Mouse (Mus musculus) lung, adult 2 months (tissue): ENCODE measurements around the gene Macf1. TPM values are rescaled to one million over a fixed set of nuclear protein-coding genes. Genes with fewer than 3 reads are reported as not detected.
A peak's percentile ranks its signal among the peaks of the same experiment; 100 is the strongest.

Experiments
- DNase-seq: peaks from one replicate; pipeline ENCODE4 v3.0.0; 2022
- H3K4me1 ChIP-seq: fragments of 200-500 bp; 2 replicates; pipeline ENCODE4 v1.6.1; 2011; ENCODE audit warnings: low read length; ENCODE audit not compliant: control insufficient read depth, insufficient read depth
- H3K4me3 ChIP-seq: fragments of 200-500 bp; replicated peaks from 2 replicates; pipeline ENCODE3; 2011; ENCODE audit warnings: low read depth, mild to moderate bottlenecking, control low read depth, low read length; ENCODE audit errors: extremely low read depth
- CTCF ChIP-seq: fragments of 200-500 bp; IDR thresholded peaks from 2 replicates; pipeline ENCODE4 v1.5.1; 2011; ENCODE audit warnings: mild to moderate bottlenecking, low read length, control low read depth; ENCODE audit not compliant: insufficient read depth
- POLR2A ChIP-seq: fragments of 200-500 bp; IDR thresholded peaks from 2 replicates; pipeline ENCODE4 v1.6.1; 2011; ENCODE audit warnings: low read depth, mild to moderate bottlenecking, control low read depth, low read length, borderline replicate concordance; ENCODE audit errors: extremely low read depth
- WGBS: fragments of 180-500 bp; shearing (Covaris S2); methylation state at CpG from one replicate; pipeline ENCODE4 v1.1.7; 2018; 5-methylcytosine and 5-hydroxymethylcytosine counted together
- polyA plus RNA-seq: library from polyadenylated mRNA; depleted of rRNA; stranded (reverse); fragments of >200 nt; gene quantifications from 2 replicates; pipeline ENCODE4 v1.2.3, GENCODE M21; 2012

Gene Macf1
- polyA plus RNA-seq, 1 experiment = 249 TPM

DNA sequence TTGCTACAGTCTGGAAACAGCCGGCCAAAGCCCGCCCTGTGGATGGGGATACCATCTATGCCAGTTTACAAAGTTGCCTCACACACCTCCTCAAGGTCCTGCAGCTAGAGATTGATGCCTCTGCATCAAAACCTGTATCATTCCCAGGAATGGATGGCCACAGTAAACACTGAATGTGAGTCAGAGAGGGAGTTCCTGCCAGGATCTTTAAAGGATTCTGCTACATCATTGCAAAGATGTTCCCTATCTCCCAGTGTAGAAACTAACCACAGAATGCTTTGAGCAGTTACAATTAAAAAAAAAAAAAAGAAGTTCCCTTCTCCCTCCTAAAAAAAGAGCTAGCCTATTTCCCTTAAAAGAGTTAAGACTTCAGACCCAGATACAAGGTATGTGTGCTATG lies 21.2 kb upstream of the Macf1 start:
- DNase-seq = no peak
- WGBS = 94% methylated on average over 2 of the region's 2 CpGs
- TF ChIP-seq POLR2A (no peak), CTCF (no peak)
- Histone ChIP-seq H3K4me1 (no peaks in the 10 kb centered on the region), H3K4me3 (no peak overlapping the region)

- Histone ChIP-seq H3K4me1 (no peaks in the 10 kb centered on the region), H3K4me3 (no peak overlapping the region)
- no peak for TF ChIP-seq POLR2A
- no peak for TF ChIP-seq CTCF
- WGBS = 86% methylated on average over 12 of the region's 12 CpGs
- DNase-seq = no peak
Observed at GRCm38 (mm10) chr4:123693384-123693783, 9.2 kb upstream of the Macf1 start.

- Histone ChIP-seq H3K4me3 (no peak overlapping the region), H3K4me1 (no peaks in the 10 kb centered on the region)
- WGBS = 82% methylated on average over 3 of the region's 3 CpGs
- TF ChIP-seq POLR2A (no peak), CTCF (no peak)
- DNase-seq = no peak
Observed at GRCm38 (mm10) chr4:123692071-123692470, 7.9 kb upstream of the Macf1 start.

GRCm38 (mm10) chr4:123690311-123690710 lies 6.2 kb upstream of the Macf1 start:
- 79% methylated on average over 10 of the region's 10 CpGs for WGBS
- no peak for TF ChIP-seq CTCF
- no peak for TF ChIP-seq POLR2A
- no peak overlapping the region for H3K4me3 ChIP-seq
- peaks cover 3% of the 10 kb centered on the region; the same call in 1 of the 2 replicates for H3K4me1 ChIP-seq
- no peak for DNase-seq

DNA sequence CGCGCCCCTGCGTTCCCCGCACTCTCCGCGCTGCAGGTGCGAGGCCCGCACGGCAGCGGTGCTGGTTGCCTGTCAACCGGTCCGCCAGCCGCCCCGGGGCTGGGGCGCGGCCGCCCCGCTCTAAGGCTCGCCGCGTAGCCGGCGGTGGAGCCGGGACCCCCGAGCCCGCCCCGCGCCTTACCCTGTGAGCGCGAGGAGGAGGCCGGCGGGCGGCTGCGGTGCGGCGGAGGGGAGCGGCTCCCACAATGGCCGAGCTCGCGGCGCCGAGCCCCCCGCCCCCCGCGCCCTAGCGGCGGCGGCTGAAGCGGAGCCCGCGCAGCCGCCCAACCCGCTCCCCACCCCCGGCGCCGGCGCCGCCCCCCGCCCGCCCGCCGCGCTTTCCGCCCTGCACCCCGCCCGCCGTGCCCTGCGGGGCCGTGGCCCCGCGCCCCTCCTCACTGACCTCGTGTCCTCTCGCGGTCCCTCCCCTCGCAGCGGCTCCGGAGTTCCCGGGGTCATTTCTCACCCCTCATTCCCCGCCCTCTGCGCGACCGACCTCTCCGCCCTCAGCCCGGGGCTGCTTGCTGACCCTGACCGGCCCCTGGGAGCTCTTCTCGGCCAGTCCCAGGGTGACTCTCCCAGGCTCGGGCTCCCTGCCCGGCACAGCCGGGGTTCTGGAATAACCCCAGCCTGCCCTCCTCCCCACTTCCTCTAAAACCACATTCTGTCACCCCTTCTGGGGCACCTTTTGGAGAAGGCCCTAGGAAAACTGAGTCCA lies 3.0 kb upstream of the Macf1 start:
- TF ChIP-seq POLR2A (no peak), CTCF (no peak)
- peak; percentile 38 for DNase-seq
- WGBS = 2% methylated on average over 71 of the region's 89 CpGs
- Histone ChIP-seq H3K4me1 (peaks cover 3% of the 10 kb centered on the region; the same call in 1 of the 2 replicates), H3K4me3 (peak overlapping the region; percentile 67)

GRCm38 (mm10) chr4:123686368-123687024 lies 2.3 kb upstream of the Macf1 start:
- TF ChIP-seq CTCF = no peak
- H3K4me1 ChIP-seq = peaks cover 3% of the 10 kb centered on the region; the same call in 1 of the 2 replicates
- H3K4me3 ChIP-seq = peak overlapping the region; percentile 54
- WGBS = 4% methylated on average over 49 of the region's 56 CpGs
- no peak for DNase-seq

GRCm38 (mm10) chr4:123685506-123686242 lies 1.5 kb upstream of the Macf1 start:
- no peak for TF ChIP-seq POLR2A
- TF ChIP-seq CTCF = no peak
- Histone ChIP-seq H3K4me1 (peaks cover 3% of the 10 kb centered on the region; the same call in 1 of the 2 replicates), H3K4me3 (no peak overlapping the region)
- DNase-seq = no peak
- 68% methylated on average over 8 of the region's 8 CpGs for WGBS

DNA sequence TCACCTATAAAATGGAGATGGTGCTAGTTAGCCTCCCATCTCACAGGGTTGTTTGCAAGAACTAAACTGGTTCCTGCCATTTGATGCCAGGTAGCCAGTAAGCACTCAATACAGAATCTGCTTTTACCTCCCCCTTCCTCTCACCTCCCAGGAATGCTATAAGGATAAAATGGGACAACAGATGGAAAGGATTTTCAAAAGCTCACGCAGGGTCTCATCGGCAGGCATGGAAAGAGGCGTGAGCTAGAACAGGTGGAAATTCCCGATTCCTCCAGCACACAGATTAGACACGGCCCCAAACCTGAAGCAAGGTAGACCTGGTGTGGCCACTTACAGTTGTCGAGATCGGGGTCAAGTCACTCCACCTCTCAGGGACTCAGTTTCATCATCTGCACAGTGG lies 886 bp upstream of the Macf1 start:
- H3K4me3 ChIP-seq = no peak overlapping the region
- TF ChIP-seq POLR2A (no peak), CTCF (no peak)
- 78% methylated on average over 7 of the region's 7 CpGs for WGBS

GRCm38 (mm10) chr4:123682291-123682690 lies 1.9 kb downstream of the Macf1 start:
- TF ChIP-seq CTCF (no peak), POLR2A (no peak)
- Histone ChIP-seq H3K4me3 (no peak overlapping the region), H3K4me1 (peaks cover 3% of the 10 kb centered on the region; the same call in 1 of the 2 replicates)
- WGBS = 91% methylated on average over 8 of the region's 8 CpGs
- DNase-seq = no peak

More for the DNA sequence above, 886 bp upstream of the Macf1 start:
- no peak for DNase-seq
- H3K4me1 ChIP-seq = peaks cover 3% of the 10 kb centered on the region; the same call in 1 of the 2 replicates
